Mouse (Mus musculus): ENCODE results near the gene Mapk8ip1. TPM values are rescaled to one million over a fixed set of nuclear protein-coding genes. Genes with fewer than 3 reads are reported as not detected.

Mapk8ip1 gene
- polyA plus RNA-seq, 1 experiment from 2014 or later: 34.9 TPM

Small RNA genes lying within 50 kb of the gene (microRNA-seq; reads per million reads assigned to microRNA genes)
- not detected for gene Mir7000

Other genes starting within 250 kb of the Mapk8ip1 start
- gene Pex16, start 26.6 kb downstream of the Mapk8ip1 start, polyA plus RNA-seq (2015; fragmentation: Nextera tagmentation; extraction: Ambion mirVana): 24.7 and 29.5 TPM in 2 replicates
- gene Large2, start 26.4 kb downstream of the Mapk8ip1 start, polyA plus RNA-seq (2015; fragmentation: Nextera tagmentation; extraction: Ambion mirVana): 26.0 and 29.5 TPM in 2 replicates
- gene 1700029I15Rik, start 18.7 kb downstream of the Mapk8ip1 start, polyA plus RNA-seq (2015; fragmentation: Nextera tagmentation; extraction: Ambion mirVana): 3.2 and 3.4 TPM in 2 replicates
- gene Cry2, start 32.8 kb upstream of the Mapk8ip1 start, polyA plus RNA-seq (2015; fragmentation: Nextera tagmentation; extraction: Ambion mirVana): 17.7 and 21.3 TPM in 2 replicates
- 15.1 and 16.2 TPM in 2 replicates for gene Slc35c1, start 59.3 kb upstream of the Mapk8ip1 start, polyA plus RNA-seq (2015; fragmentation: Nextera tagmentation; extraction: Ambion mirVana)
- 7.7 and 9.2 TPM in 2 replicates for gene Chst1, start 198.4 kb upstream of the Mapk8ip1 start, polyA plus RNA-seq (2015; fragmentation: Nextera tagmentation; extraction: Ambion mirVana)